18 mouse cellular contexts compared by ENCODE assay signal in the genomic region with DNA sequence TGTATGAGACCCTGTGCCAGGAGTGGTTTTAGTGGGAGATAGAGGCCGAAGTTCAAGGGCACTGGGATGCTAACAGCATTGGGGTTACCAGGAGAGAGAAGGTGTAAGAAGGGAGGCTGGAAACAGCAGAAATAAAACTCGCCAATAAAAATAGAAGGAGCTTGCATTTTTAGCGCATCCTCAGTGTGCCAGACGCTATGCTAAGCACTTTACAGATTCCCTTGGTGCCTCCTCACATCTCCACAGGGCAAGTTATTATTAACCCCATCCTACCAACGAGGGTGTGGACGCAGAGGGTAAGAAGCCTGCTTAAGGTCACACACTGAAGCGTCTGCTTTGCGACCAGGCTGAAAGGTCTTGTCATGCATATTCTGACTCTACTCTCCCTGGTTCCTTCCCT. TPM values are rescaled to one million over a fixed set of nuclear protein-coding genes. Genes with fewer than 3 reads are reported as not detected.
DNase-seq lines count a peak whose midpoint lies in the region; ATAC-seq and TF ChIP-seq lines count a peak whose summit lies in the region.
"Had no signal": no experiment of that assay in that cellular context is flagged by ENCODE, and none has a peak within 500 bp of the region (broad histone marks: within the 10 kb centered on the region; RNA-seq: fewer than 3 reads in every experiment).

No protein-coding gene starts in this region.

- intact Hi-C loops in heart, adult 2 months (cut with DNase I): no loop called here
- intact Hi-C loops in left cerebral cortex, adult 2 months (cut with DNase I): no loop called here

- no peaks in the 10 kb centered on the region for H3K36me3 ChIP-seq in heart, embryonic 10.5 days
- no peaks in the 10 kb centered on the region for H3K36me3 ChIP-seq in heart, adult 2 months (ENCODE audit: control insufficient read depth, insufficient read depth, low read length)
- no peaks in the 10 kb centered on the region for H3K36me3 ChIP-seq in hindbrain, postnatal 0 days (ENCODE audit: insufficient read depth, low read length)
- no peaks in the 10 kb centered on the region for H3K36me3 ChIP-seq in hindbrain, embryonic 12.5 days
- H3K36me3 ChIP-seq: embryonic facial prominence, embryonic 10.5 days had no signal

- peaks cover 78% of the 10 kb centered on the region for H3K4me1 ChIP-seq in heart, embryonic 10.5 days
- peaks cover 16% of the 10 kb centered on the region for H3K4me1 ChIP-seq in heart, adult 2 months (ENCODE audit: control insufficient read depth, insufficient read depth, low read length)
- H3K4me1 ChIP-seq in hindbrain, postnatal 0 days (ENCODE audit: insufficient read depth, low read length): peaks cover 14% of the 10 kb centered on the region
- H3K4me1 ChIP-seq in hindbrain, embryonic 12.5 days: peaks cover 21% of the 10 kb centered on the region

- 59% methylated on average over 8 of the region's 8 CpGs for WGBS in heart, embryonic 10.5 days
- WGBS in heart, adult 2 months: 64% methylated on average over 8 of the region's 8 CpGs
- 68% methylated on average over 8 of the region's 8 CpGs for WGBS in hindbrain, postnatal 0 days
- 67% methylated on average over 8 of the region's 8 CpGs for WGBS in hindbrain, embryonic 12.5 days

- no peak for TF ChIP-seq POLR2A in heart, adult 2 months (IDR thresholded peaks at IDR 0.05; ENCODE audit: insufficient read depth, low read depth, low read length)

- H3K9me3 ChIP-seq in heart, embryonic 10.5 days: no peaks in the 10 kb centered on the region
- no peaks in the 10 kb centered on the region for H3K9me3 ChIP-seq in hindbrain, postnatal 0 days (ENCODE audit: low read length)
- no peaks in the 10 kb centered on the region for H3K9me3 ChIP-seq in hindbrain, embryonic 12.5 days (replicated peaks)
- H3K9me3 ChIP-seq: embryonic facial prominence, embryonic 10.5 days; forebrain, embryonic 13.5 days had no signal

- ATAC-seq in hindbrain, postnatal 0 days: no peak
- no peak for ATAC-seq in hindbrain, embryonic 12.5 days (ENCODE audit: low FRiP score)
- ATAC-seq: activated CD4-positive, CD25-positive, alpha-beta regulatory T cell, adult 4 months; forebrain, embryonic 13.5 days; hindbrain, embryonic 16.5 days; Patski had no signal

- H3K27ac ChIP-seq in heart, embryonic 10.5 days: peak overlapping the region; percentile 47
- no peak overlapping the region for H3K27ac ChIP-seq in heart, adult 2 months
- peak overlapping the region; percentile 3; the same call in 1 of the 2 replicates for H3K27ac ChIP-seq in hindbrain, postnatal 0 days
- no peak overlapping the region for H3K27ac ChIP-seq in hindbrain, embryonic 12.5 days
- peak overlapping the region; percentile 78 for H3K27ac ChIP-seq in left cerebral cortex, adult 2 months
- H3K27ac ChIP-seq: embryonic facial prominence, embryonic 10.5 days; forebrain, embryonic 13.5 days had no signal

- H3K4me2 ChIP-seq in hindbrain, postnatal 0 days (ENCODE audit: low read depth, low read length): no peak overlapping the region
- H3K4me2 ChIP-seq in hindbrain, embryonic 12.5 days (replicated peaks): no peak overlapping the region
- H3K4me2 ChIP-seq: forebrain, embryonic 13.5 days had no signal

- TF ChIP-seq CTCF in heart, adult 2 months (IDR thresholded peaks at IDR 0.05): no peak
- no peak for TF ChIP-seq CTCF in hindbrain, postnatal 0 days (IDR thresholded peaks at IDR 0.05; ENCODE audit: low read depth)
- no peak for TF ChIP-seq CTCF in left cerebral cortex, adult 2 months (IDR thresholded peaks at IDR 0.05)

- H3K27me3 ChIP-seq in heart, embryonic 10.5 days (ENCODE audit: insufficient read depth, poor library complexity, severe bottlenecking): no peaks in the 10 kb centered on the region
- H3K27me3 ChIP-seq in heart, adult 2 months (ENCODE audit: control insufficient read depth, insufficient read depth, low read length): no peaks in the 10 kb centered on the region
- no peaks in the 10 kb centered on the region for H3K27me3 ChIP-seq in hindbrain, postnatal 0 days (ENCODE audit: insufficient read depth, low read length)
- 0 out of 2 replicates have a peak, but pooled peaks cover 2% of the 10 kb centered on the region for H3K27me3 ChIP-seq in hindbrain, embryonic 12.5 days
- H3K27me3 ChIP-seq: forebrain, embryonic 13.5 days; Patski had no signal

- H3K79me2 ChIP-seq in heart, adult 2 months (replicated peaks; ENCODE audit: control insufficient read depth, insufficient read depth, low read length): no peaks in the 10 kb centered on the region

- no peak for TF ChIP-seq EP300 in heart, adult 2 months (IDR thresholded peaks at IDR 0.05; ENCODE audit: insufficient read depth, low read depth, low read length)

- DNase-seq in heart, embryonic 10.5 days (ENCODE audit: low spot score): no peak
- no peak for DNase-seq in heart, adult 2 months
- no peak for DNase-seq in hindbrain, postnatal 0 days (ENCODE audit: low spot score)
- DNase-seq in left cerebral cortex, adult 2 months (ENCODE audit: extremely low spot score in 1 of 2, low spot score in 2 of 2): no peak
- no peak for DNase-seq in left cerebral cortex, adult 8-10 months (ENCODE audit: low spot score in 2 of 2)
- DNase-seq in telencephalon, adult 2 months (ENCODE audit: low read depth, low spot score): peak; percentile 50
- DNase-seq: adrenal gland, adult 2 months; adrenal gland, postnatal 25 days; forebrain, postnatal 0 days; gastrocnemius, postnatal 36 days; heart, postnatal 36 days; kidney, adult 11 months had no signal

- no peak overlapping the region for H3K9ac ChIP-seq in heart, adult 2 months (ENCODE audit: low read depth, low read length)
- no peak overlapping the region for H3K9ac ChIP-seq in hindbrain, postnatal 0 days (replicated peaks; ENCODE audit: low read length)
- no peak overlapping the region for H3K9ac ChIP-seq in hindbrain, embryonic 12.5 days
- H3K9ac ChIP-seq: forebrain, embryonic 13.5 days; forebrain, postnatal 0 days had no signal

- H3K4me3 ChIP-seq in heart, embryonic 10.5 days: no peak overlapping the region
- H3K4me3 ChIP-seq in heart, adult 2 months: no peak overlapping the region
- H3K4me3 ChIP-seq in hindbrain, postnatal 0 days (ENCODE audit: low read length): no peak overlapping the region
- no peak overlapping the region for H3K4me3 ChIP-seq in hindbrain, embryonic 12.5 days
- no peak overlapping the region for H3K4me3 ChIP-seq in left cerebral cortex, adult 2 months
- H3K4me3 ChIP-seq: embryonic facial prominence, embryonic 10.5 days; forebrain, embryonic 13.5 days had no signal

RNA-seq across cellular contexts. Expression of a gene that starts 47.5 kb away (rescaled TPM):
- polyA plus RNA-seq in heart, embryonic 10.5 days (2016; fragmentation: Nextera tagmentation; extraction: Ambion mirVana): 111 and 177 TPM in 2 replicates
- 100 to 1,000 TPM in 1 of 2 experiments, 10 to 100 TPM in 1; 84.9 to 104 TPM for total RNA-seq in heart, adult 2 months (2021)
- 88.5 and 127 TPM in 2 replicates for polyA plus RNA-seq in heart, adult 2 months (2012; rRNA removed)
- total RNA-seq in hindbrain, postnatal 0 days (2014; rRNA removed): 177 and 266 TPM in 2 replicates
- polyA plus RNA-seq in hindbrain, postnatal 0 days (2015; fragmentation: Nextera tagmentation; extraction: Ambion mirVana): 70.1 and 73.8 TPM in 2 replicates
- 63.4 and 71.6 TPM in 2 replicates for polyA plus RNA-seq in hindbrain, embryonic 12.5 days (2016; fragmentation: Nextera tagmentation; extraction: Ambion mirVana)
- 10 to 100 TPM; 53.0 to 57.6 TPM for total RNA-seq in left cerebral cortex, adult 2 months (2021)
- 10 to 100 TPM; 45.6 to 54.7 (median 49.0) TPM for total RNA-seq in left cerebral cortex, adult 8-10 months (2022)

Comparison
In these comparisons a context has a peak if more than half of its experiments do, and no peak if none do; other contexts are left out.
1. H3K27ac ChIP-seq: peak in heart, embryonic 10.5 days (single experiment), hindbrain, postnatal 0 days (single experiment) and left cerebral cortex, adult 2 months (single experiment); none in heart, adult 2 months (single experiment) and hindbrain, embryonic 12.5 days (single experiment).